Mouse (Mus musculus) adrenal gland, adult 8-10 months (tissue): ENCODE data around the gene 5730455P16Rik. TPM values are rescaled to one million over a fixed set of nuclear protein-coding genes. Genes with fewer than 3 reads are reported as not detected.
A peak's percentile ranks its signal among the peaks of the same experiment; 100 is the strongest.
"Not testable (repeated sequence)": the region's sequence is repeated elsewhere in the genome, so short reads cannot be mapped to it uniquely, and the experiment has no call there.

Experiments used
- DNase-seq: peaks from one replicate; pipeline ENCODE4 v3.0.0; 2022
- total RNA-seq, 4 experiments: library from RNA; stranded (reverse); gene quantifications; 2 replicates each; pipeline ENCODE4 v1.2.4; 2022

Gene 5730455P16Rik
- total RNA-seq, 4 experiments from 2014 or later = 23.4 to 34.3 (median 27.3) TPM

GRCm38 (mm10) chr11:80378452-80379068 lies 726 bp upstream of the 5730455P16Rik start:
- not testable (repeated sequence) for DNase-seq

DNA sequence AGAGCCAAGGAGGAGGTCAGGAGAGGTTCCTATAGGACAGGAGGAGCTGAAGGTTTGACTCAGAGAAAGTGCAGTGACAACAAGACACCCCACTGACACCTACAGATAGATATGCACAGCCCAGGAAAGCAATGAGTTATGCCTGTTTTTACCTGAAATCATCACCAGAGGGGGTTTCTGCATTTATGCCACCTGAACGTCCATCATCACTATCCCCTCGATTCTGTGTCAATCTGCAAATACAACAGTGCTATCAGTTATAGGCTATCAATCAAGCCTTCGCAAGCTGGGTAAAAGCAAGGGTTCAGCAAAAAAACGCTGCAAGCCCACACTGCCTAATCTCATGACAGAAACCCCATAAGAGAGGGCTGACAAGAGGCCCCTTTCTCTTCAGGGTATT lies 1.2 kb downstream of the 5730455P16Rik start:
- DNase-seq = no peak

- DNase-seq = no peak
These were observed 8.9 kb downstream of the 5730455P16Rik start for GRCm38 (mm10) chr11:80368949-80369348.

DNA sequence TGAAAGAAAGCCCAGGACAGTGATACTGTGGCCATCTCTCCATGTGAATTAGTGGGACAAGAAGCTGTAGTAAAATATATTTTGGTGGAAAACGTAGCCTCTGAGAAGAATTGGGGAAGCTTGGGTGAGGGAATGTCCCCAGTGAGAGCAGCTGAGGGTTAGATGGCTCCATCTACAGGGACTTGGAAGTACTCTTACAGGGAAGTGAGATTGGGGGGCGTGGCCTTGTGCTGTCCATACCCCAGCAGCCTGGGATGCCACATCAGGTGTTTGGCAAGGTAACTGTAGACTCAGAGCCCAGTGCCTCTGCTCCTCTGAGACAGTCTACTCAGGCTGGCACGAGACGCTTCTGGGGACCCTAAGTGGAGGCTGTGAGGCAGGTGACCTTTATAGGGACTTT lies 23.0 kb downstream of the 5730455P16Rik start:
- DNase-seq = no peak

DNA sequence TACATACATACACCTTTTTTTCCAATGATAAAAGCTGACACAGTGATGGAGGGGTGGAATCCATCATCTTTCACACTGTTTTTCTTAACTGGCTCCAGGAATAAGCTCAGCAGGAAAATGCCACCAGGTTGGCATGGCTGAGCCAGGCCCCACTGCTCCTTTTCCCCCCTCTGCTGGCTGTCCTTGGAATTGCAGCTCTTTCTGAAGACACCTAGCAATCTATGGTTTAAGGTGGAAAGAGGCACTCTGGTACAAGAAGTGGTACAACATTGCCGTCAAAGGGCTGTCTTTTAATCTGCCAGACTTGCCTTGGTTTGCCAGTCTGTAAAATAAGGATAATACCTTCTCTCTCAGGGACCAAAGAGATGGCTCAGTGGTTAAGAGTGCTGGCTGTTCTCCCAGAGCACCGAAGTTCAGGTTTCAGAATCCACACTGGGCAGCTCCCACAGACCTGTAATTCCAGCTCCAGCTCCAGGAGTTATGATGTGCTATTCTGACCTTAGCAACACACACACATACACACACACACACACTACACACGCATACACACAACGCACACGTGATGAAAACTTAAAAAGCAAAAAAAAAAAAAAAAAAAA lies 25.9 kb downstream of the 5730455P16Rik start:
- DNase-seq = peak; percentile 54

GRCm38 (mm10) chr11:80342482-80342881 lies 35.4 kb downstream of the 5730455P16Rik start:
- DNase-seq = no peak

DNA sequence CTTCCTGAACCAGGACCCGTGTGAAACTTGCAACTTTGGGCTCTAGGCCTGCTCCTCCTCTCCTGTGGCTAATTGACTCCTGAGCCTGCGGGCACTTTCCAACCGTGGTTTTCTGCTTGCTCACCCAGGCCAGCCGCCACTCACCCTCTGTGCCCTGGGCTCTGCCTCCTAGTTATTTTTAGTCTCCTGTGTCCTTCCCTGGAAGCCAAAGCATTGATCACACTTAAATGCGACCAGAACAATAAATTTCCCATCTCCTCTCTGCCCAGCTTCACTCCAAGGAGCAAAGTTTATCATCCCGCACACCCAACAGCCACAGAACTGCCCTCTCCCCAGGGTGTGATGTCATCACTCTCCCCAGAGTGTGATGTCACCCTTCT lies 41.5 kb downstream of the 5730455P16Rik start:
- DNase-seq = peak; percentile 54

DNA sequence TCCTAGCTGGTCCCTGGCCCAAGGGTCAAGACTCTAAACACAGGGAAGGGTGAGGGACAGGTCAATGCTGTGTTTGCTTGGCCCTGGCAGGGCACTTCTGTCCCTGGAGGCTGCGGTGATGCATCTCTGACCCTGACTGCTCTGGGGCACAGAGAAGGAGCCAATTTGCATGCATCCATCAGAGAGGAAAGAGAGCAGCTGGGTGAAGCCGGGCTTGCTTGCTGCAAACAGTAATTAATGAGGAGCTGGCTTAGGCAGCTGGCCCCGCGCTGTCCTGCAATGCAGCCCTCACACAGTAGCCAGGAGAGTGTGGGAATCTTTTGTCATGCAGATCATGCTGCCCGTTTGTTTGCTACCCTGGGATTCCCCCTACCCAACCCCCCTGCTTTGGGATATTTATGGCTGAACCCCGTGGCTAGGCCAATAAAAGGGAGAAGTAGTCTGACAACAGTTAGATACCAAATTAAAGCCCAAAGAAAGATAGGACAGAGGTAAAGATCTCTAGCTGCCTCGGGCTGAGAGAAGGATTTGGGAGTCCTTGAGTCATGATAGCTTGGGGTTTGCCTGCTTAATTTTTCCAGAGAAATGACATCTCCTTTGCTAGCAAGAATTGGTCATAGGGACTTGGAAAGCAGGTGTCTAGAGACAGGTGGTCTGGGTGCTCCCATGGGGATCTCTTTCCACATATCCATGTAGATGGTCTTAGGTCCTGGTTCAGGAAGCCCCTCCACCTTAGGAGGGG lies 42.1 kb downstream of the 5730455P16Rik start:
- peak; percentile 64 for DNase-seq

DNA sequence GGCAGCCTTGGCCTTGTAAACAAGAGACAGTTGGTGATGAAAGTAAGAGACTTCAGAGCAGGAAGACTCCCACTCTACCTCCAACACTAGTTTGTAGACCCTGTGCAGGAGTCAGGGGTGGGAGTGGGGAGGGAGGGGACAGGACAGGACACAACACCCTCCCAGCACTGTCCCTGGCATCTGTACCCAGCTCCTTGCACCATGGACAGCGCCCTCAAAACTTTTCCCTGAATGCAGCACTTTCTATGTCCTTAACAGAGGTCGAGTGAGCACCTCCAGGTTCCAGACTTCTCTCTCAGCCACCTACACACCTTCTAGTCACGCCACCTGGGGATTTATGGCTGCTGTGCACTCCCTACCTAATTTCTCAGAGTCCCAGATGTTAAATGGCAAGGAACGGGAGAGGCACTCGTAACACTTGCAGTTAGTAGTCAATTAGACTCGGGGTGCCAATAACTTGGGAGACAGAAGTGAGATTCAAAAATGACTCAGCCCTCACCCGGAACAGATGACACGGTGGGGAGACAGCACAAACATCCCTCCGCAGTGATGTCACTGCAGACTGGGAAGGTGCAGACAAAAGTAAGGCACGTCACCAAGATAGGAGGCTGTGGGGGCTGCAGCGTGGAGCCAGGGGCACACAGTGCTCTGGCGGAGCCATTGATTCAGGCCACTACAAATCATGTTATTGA lies 45.0 kb downstream of the 5730455P16Rik start:
- no peak for DNase-seq

GRCm38 (mm10) chr11:80324636-80325035 lies 53.2 kb downstream of the 5730455P16Rik start:
- DNase-seq = no peak

GRCm38 (mm10) chr11:80323255-80323654 lies 54.6 kb downstream of the 5730455P16Rik start:
- DNase-seq = no peak

- no peak for DNase-seq
These were observed 61.8 kb downstream of the 5730455P16Rik start for GRCm38 (mm10) chr11:80315743-80316639.

DNA sequence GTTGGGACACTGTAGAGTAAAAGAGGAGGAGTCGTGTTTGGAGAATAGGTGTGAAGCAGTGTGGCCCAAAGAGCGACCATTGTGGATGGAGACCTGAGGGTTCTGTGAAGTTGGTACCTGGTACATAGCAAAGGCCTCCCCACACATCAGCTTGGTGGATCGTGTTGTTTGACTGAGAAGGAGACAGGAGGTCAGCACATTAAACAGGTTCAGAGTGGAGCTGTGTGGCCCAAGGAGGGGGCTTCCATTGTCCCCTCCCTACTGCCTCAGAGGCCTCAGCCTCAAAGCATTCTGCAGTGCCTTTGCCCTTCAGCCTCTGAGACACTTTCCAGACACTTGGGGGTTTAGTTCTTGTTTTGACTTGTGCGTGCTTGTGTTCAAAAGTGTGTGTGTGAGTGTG lies 63.9 kb downstream of the 5730455P16Rik start:
- no peak for DNase-seq

DNA sequence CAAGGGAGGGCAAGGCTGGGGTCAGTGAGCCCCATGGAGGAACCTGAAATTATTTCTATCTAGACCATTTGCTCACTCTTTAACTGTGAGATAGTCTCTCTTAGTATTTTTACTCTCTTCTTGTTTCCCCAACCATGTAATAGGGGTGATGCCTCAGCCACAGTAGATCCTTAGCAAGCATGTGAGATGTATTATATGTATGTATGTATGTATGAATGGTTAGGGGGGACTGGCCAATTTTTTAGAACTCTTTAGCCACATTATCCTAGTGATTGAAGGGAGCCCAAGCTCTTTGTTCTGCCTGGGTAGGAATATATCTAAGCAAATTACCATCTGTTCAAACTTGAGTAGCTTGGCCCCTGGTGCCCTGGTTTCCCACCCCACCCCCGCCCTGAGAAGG lies 64.4 kb downstream of the 5730455P16Rik start:
- no peak for DNase-seq

DNA sequence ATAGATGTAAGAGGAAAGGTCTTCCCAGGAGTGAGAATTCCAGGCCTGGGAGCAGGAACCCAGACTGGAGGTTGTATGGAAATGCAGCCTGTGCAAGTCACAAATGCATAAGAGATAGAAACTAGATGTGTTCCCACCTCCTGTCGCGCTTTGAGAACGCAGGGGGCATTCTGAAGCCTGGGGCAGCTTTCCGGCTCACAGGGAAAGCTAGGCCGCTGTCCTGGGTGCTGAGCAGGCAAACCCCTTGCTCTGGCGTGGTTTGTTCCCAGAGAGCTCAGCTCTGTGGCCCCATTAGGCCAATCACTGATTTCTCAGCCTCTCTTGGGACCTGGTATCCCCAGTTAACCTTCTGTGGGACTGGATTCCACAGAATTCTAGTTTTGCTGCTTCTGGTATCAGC lies 65.3 kb downstream of the 5730455P16Rik start:
- no peak for DNase-seq

DNA sequence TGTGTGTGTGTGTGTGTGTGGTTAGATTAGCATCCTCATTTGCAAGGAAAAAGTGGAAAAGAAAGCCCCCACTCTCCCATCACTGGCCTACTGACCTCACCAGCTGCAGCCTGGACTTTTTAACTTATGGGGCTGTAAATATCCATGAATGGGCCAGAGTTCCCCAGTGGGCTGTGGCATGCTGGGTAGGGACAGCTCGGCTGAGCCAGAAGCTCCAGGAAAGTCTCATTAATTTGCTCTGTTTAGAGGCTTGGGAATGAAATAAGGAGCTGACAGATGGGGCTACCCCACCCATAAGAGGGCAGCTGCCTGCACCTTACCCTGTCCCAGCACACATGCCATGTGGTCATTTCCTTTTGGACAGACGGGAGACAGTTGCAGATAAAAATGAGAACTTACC lies 65.8 kb downstream of the 5730455P16Rik start:
- DNase-seq = no peak

DNA sequence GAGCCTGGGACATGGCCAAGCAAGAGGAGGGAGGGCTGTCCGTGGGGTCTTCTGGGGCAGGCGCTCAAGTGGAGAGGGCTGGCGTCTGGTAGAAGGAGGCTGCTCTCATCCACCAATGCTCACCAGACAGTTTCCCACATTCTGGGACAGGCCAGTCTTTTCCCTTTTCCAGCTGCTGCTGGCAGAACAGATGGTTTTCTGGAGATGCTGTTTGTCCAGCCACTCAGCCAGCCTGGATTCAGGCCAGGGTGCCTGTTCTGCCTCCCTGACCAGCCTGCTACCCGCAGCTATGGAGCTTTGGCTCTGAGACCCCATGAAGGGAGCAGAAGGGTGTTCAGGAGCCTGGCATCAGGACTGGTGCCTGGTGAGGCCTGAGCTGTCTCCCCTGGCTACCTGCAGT lies 66.6 kb downstream of the 5730455P16Rik start:
- no peak for DNase-seq

Other genes with a start within 250 kb of the 5730455P16Rik start
- gene Tefm, start 235.9 kb downstream of the 5730455P16Rik start, total RNA-seq = 10 to 100 TPM; 15.5 to 23.6 (median 17.5) TPM
- gene Adap2, start 223.9 kb downstream of the 5730455P16Rik start, total RNA-seq = 10 to 100 TPM in 2 of 4 experiments, 1 to 10 TPM in 2; 7.0 to 19.5 (median 13.3) TPM
- 10 to 100 TPM; 13.4 to 16.8 (median 13.7) TPM for gene Rnf135, start 194.2 kb downstream of the 5730455P16Rik start, total RNA-seq
- gene Rhot1, start 169.0 kb downstream of the 5730455P16Rik start, total RNA-seq = 10 to 100 TPM; 72.8 to 84.0 (median 81.5) TPM
- 10 to 100 TPM in 1 of 4 experiments, 1 to 10 TPM in 3; 3.0 to 12.1 (median 7.0) TPM for gene Rhbdl3, start 77.1 kb downstream of the 5730455P16Rik start, total RNA-seq
- 100 to 1,000 TPM; 115 to 175 (median 146) TPM for gene Zfp207, start 5.2 kb upstream of the 5730455P16Rik start, total RNA-seq
- 100 to 1,000 TPM; 121 to 161 (median 141) TPM for gene Psmd11, start 50.6 kb upstream of the 5730455P16Rik start, total RNA-seq
- gene Cdk5r1, start 99.0 kb upstream of the 5730455P16Rik start, total RNA-seq = 1 to 10 TPM; 2.4 to 3.9 (median 3.4) TPM